Mouse (Mus musculus) spleen, adult 10 weeks (tissue): ENCODE results near the gene Tenm3. TPM values are rescaled to one million over a fixed set of nuclear protein-coding genes. Genes with fewer than 3 reads are reported as not detected.

Source experiments
- polyA plus RNA-seq: library from polyadenylated mRNA; stranded (reverse); fragments of 350-450 nt; fragmentation: Illumina TruSeq; extraction: RNeasy Lipid Tissue Mini Kit (QIAGEN cat#74804); gene quantifications from one replicate; pipeline ENCODE4 v1.2.3, GENCODE M21; 2015; ENCODE audit warnings: low replicate concordance; ENCODE audit not compliant: insufficient read depth

The Tenm3 gene
- 1.1 TPM for polyA plus RNA-seq

GRCm38 (mm10) chr8:48843931-48844285 lies at the start of gene Tenm3:
Tenm3 (minus strand) TSS chr8:48843951.

